Mouse (Mus musculus): ENCODE measurements around the gene Gm10309.

Gene Gm10309

DNA sequence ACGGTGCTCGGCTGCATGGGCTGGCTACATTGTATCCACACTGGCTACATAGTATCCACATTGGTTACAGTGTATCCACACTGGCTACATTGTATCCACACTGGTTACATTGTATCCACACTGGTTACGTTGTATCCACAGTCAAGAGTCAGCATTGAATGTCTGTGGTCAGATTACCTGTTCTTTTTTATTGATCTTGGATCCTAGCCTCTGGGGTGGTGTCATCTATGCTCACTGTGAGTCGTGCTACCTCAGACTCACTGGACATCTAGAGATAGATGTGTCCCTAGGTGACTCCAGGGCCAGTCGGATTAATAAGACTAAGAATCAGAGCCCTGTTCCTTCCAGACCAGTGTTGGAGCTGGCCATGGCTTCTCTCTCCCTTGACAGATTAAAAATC, 34.9 kb downstream of the Gm10309 start:
- no peak for DNase-seq (ENCODE audit: low spot score)

DNA sequence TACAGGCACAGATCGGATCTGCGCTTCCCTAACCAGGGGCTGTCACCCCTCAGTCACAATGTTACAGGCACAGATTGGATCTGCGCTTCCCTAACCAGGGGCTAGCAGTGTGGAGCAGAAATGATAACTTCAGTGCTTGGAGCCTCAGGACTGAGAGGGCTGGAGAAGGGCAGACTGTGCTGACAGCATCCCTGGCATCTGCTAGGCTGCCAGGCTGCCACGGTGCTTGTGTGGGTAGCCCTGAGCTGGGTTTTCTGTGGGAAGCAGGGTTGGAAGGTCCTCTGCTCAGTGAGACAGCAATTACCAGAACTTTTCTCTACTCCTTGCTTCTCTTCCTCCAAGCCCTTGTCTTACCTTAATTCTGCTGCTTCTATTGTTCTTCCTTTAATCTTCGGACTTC, 37.1 kb downstream of the Gm10309 start:
- DNase-seq (ENCODE audit: low spot score) = no peak

DNA sequence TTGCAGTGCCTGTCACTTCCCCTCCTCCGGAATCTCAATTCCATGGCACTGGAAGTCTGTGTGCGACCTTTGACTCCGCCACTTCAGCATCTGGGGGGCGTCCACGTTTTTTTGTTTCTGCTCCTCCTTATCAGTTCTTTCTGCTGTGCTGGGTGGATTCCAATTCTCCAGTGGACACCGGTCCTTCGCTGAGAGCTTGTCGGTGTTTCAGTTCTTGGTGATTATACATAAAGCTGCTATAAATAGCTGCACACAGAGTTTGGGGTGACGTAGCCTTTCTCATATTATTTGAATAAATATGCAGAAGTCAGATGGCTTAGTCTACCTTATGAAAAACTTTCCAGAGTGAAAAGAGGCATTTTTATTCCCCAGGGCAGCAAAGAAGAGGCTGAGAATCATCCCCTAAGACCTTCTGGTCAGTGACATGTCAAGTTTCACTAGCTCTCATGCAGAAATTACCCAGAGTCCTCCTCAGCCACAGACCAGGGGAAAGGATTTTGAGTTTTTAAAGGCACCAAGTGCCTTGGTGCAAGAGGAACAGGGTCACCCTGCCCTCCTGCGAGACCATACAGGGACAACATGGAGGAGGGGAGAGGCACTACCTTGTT, 37.6 kb downstream of the Gm10309 start:
- DNase-seq (ENCODE audit: low spot score) = no peak

DNA sequence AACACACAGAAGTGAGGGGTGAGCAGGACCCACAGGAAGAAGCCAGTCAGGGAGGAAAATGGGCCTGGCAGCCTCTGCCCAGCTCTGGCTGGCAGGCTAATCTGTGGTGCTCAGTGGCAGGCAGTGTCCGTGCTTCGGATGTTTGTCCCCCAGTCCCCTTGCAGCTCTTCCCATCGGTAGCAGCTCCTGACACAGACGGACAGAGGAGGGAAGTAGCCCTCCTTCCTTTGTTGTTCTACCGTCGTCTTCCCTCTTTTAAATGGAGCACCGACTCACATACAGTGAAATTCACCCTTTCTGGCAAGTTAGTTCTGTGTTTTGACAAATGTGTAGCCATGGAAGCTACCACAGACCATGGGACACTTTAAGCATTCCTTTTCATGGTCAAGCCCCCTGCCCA, 38.2 kb downstream of the Gm10309 start:
- DNase-seq (ENCODE audit: low spot score) = no peak

DNA sequence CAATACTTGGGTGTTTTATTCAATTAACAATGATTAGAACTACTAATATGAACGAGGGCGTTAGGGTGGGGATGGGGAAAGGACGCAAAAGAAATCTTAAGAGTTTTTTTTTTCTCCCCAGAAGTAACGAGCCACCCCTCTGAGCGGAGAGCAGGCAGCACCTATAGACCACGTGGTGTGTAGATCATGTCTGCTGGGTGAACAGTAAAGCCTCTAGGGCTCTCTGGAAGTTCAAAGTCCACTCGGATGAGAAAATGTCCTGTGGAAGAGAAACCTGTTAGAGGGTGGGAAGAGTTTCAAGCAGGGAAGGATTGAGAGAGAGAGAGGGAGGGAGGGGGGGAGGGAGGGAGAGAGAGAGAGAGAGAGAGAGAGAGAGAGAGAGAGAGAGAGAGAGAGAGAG, 38.6 kb downstream of the Gm10309 start:
- no peak for DNase-seq (ENCODE audit: low spot score)

DNA sequence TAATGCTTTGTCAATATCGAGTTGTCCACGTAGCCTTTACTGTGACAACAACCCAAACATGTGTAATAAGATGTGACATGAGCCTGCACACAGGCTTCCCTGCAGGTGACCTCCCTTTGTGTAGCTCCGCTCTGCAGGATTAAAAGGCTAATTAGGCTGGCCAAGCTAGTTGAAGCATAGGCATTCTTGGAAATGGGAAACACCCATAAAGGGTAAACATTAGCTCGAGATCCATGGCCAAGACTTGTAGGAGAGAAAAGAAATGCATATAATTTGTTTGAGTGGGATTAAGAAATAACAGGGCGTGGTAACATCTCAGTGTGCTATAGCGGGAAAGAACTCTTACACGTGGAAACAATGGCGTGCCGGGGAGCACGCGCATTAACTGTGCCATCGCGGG, 39.2 kb downstream of the Gm10309 start:
- DNase-seq (ENCODE audit: low spot score) = no peak

DNA sequence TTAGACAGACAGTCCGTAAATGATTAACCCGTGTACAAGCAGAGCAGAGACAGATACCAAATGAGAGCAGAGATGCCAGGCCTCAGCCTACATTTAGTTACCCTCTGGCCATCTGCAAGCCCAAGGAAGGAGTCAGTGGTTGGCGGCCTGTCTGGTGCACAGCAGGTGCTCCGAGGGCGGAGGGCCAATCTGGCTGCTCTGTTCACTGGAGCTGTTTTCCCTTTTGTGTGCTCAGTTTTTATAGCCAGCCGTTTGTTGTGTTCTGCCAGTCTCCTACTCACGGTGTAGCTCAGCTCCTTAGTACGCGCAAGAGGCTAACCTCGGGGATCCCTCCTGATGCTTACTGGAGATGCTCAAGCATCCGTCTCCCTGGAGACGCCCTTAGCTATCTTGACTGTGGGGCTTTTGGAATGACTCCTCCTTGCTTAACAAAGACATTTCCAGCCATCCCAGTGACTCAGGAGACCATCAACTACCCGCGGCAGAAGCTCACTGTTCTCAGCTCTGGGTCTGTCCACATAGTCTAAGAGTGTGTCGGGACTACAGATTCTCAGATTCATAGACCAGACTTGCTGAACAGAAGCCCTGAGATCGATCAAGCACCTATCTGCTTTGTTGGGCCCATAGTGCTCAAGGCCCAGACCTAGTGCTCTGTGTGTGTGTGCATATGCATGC, 40.2 kb downstream of the Gm10309 start:
- no peak for DNase-seq (ENCODE audit: low spot score)

DNA sequence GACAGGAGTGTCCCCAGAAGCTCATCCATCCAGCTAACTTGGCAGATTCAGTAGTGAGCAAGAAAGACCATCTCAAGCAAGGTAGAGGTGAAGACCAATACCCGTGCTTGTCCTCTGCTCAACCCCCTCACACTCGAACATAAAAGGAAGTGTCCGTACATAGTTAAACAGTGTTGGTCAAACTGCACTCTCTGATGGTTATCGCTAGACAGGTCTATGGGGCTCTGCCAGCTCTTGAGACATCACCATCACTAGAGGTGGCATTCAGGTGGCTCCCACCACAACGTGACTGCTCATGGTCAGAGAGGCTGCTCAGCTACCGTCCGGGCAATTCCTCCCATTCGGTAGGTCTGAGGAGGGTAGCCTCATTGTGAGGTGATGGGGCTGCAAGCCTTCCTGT, 40.8 kb downstream of the Gm10309 start:
- DNase-seq (ENCODE audit: low spot score) = no peak

DNA sequence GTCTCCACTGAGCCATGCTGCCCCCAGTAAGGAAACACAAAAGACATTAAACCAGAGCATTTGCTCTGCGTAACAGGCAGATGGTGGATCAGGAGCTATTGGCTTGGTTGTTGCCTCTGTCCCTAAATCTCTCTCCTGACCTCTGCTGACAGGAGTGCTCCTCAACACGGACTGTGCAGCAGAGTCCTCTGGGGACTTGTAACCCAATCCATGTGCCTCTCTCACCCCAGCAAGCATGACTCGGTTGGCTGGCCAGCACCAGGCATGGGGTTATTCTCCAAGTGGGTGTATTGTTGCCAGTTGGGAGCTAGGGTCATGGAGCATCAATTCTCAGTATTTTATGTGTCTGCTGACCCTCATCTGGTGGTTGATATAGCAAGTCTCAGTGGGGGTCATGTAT, 41.7 kb downstream of the Gm10309 start:
- no peak for DNase-seq (ENCODE audit: low spot score)

DNA sequence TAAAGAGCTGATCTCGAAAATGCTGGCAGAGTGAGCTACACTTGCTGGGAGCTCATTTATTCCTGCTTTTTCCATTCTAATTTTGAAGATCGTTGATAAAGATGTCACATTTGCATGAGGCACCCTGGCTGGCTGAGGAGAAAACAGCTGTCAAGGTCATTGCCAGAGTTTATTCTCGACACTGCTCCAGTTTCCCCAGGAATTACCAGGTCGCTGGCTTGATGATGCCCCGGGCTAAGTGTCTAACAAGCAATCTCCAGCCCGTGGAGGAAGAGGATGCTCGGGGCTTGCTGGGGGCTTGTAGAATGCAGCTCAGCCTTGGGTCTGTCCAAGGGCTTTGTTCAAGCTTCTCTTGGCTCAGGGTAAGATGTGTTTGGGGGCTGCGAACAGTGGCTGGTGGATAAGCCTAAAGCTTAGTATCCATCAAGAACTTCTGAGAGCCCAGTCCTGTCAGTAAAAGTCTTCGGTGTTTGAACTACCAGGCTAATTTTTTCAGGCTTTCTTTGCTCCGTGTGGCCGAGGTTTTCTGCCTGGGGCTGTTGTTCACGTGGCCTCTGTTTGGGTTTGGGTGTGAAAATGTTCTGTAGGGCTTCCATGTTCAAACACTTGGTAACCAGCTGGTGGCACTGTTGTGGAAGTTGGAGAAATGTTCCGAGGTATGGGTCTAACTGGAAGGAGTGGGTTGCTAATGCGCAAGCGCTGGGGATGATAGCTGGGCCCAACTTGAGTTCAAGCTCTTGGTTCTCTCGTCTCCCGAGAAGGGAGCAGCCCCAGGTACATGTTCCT, 44.2 kb downstream of the Gm10309 start:
- no peak for DNase-seq (ENCODE audit: low spot score)

DNA sequence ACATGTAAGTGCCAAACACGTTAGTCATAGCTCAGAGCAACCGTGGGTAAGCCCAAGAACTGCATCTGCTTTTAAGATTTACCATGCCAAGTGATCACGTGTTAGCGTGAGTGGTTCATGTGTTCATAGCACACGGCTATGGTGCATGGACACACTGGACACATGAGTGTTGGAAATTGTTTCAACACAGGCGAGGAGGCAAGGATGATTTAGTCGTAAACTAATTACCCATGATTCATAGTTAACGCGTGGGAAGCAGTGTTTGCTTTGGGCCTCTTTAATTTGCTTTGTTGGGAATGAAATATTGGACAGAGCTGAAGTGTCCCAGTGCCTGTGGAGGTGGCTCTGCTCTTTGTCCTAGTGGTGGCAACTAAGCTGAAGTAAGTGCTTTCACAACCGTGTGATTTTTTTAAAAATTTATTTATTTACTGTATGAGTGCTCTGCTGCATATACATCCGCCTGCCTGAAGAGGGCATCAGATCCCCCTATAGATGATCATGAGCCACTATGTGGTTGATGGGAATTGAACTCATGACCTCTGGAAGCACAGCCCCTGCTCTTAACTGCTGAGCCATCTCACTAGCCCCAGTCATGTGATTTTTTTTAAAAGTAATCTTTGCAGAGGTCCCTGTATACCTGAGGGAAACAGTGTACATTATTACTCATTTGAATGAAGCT, 46.6 kb downstream of the Gm10309 start:
- no peak for DNase-seq (ENCODE audit: low spot score)

DNA sequence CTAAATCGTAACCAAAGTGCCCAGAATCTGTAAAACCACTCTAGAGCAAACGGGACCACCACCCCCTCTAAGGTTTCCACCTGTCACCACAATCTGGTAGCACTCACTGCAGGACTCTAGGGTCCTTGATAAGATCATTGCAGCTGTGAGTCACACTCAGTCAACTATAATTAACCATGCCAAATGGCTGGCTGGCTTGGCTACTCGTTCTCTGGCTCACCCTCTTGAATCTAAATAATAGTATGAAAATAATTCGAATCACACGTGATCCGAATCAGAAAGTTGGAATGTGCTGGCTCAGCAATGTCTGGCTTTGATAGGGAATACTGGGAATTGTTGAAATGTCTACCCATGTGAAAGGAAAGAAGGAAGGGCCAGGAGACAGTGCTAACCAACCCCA, 48.5 kb downstream of the Gm10309 start:
- DNase-seq (ENCODE audit: low spot score) = no peak

DNA sequence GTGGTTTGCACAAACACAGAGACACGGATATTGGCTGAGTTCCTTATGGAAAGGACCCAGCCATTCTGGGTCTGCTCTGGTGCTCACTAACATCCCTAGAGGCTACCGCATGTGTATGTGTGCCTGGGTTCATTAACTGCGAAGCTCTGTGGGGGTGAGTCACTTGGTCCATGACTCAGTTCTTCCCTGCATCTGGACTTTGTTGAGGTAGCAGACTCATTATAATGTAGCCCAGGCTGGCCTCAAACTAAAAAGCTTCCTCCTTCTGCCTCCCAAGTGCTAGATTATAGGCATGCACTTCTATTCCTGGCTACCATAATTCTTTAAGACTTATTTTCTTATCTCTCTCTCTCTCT, 50.7 kb downstream of the Gm10309 start:
- no peak for DNase-seq (ENCODE audit: low spot score)

DNA sequence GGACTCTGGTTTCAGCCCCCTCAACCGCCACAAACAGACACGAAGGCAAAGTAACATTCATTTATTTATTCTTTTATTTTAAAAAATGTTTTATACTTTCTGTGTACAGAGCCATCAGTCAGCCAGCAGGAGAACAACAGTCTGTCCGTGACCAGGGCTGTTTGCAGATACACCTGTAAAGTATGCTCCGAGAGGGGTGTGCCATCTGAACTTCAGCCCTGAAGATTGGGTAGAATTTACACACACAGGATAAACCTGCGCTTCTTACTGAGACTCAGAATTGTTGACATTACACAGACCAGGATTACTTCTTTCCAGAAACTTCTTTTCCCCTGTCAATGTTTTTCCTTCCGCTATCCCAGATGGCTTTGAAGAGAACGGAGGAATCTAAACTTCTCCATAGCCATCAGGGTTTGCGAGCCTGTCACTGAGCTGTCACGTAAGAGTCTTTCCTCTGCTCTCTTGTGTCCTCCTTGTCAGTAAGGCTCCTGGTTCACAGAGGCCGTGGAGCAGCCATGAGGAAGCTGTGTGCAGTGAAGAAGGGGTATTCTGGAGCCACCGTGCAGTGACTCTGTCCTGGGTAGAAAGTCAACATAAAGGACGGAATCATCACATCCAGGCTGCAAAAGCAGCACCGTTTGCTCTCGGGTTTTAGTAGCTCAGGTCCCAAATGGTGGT, 51.2 kb downstream of the Gm10309 start:
- DNase-seq (ENCODE audit: low spot score) = no peak

DNA sequence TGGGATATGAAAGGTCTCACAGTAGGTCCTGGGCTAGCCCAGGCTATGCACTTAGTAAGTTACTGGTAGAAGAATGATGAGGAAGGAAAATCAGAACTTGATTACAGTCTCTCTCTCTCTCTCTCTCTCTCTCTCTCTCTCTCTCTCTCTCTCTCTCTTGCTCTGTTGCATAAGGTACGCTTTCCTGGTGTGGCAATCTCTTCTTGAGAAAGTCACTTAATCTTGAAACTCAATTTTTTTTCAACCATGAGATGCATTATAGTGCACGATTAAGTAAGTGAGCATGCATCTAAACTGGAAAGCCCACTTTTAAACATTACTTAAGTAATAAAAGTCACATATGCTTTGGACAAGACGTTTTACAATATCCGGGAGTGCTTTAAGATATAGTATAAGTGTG, 52.1 kb downstream of the Gm10309 start:
- DNase-seq (ENCODE audit: low spot score) = no peak
